Mouse (Mus musculus): ENCODE measurements around the gene Stoml2. TPM values are rescaled to one million over a fixed set of nuclear protein-coding genes. Genes with fewer than 3 reads are reported as not detected.

Stoml2 gene
- polyA plus RNA-seq, 1 experiment from 2014 or later = 378 TPM

Other genes with a start within 250 kb of the Stoml2 start
- 0.08 and 0.28 TPM in 2 replicates for gene Fam205a1, start 177.8 kb downstream of the Stoml2 start, polyA plus RNA-seq (2014; fragmentation: Nextera tagmentation; extraction: Ambion mirVana)
- 0.33 and 0.43 TPM in 2 replicates for gene Gm12394, start 174.9 kb downstream of the Stoml2 start, polyA plus RNA-seq (2014; fragmentation: Nextera tagmentation; extraction: Ambion mirVana)
- gene Fam205c, start 157.5 kb downstream of the Stoml2 start, polyA plus RNA-seq (2014; fragmentation: Nextera tagmentation; extraction: Ambion mirVana) = 0.84 and 1.00 TPM in 2 replicates
- gene Phf24, start 115.0 kb downstream of the Stoml2 start, polyA plus RNA-seq (2014; fragmentation: Nextera tagmentation; extraction: Ambion mirVana) = 1.3 and 2.1 TPM in 2 replicates
- 16.4 and 24.7 TPM in 2 replicates for gene Dnajb5, start 81.9 kb downstream of the Stoml2 start, polyA plus RNA-seq (2014; fragmentation: Nextera tagmentation; extraction: Ambion mirVana)
- 0.56 and 0.96 TPM in 2 replicates for gene 1700022I11Rik, start 62.1 kb downstream of the Stoml2 start, polyA plus RNA-seq (2014; fragmentation: Nextera tagmentation; extraction: Ambion mirVana)
- gene Vcp, start 31.2 kb downstream of the Stoml2 start, polyA plus RNA-seq (2014; fragmentation: Nextera tagmentation; extraction: Ambion mirVana) = 653 and 672 TPM in 2 replicates
- gene Fancg, start 21.2 kb downstream of the Stoml2 start, polyA plus RNA-seq (2014; fragmentation: Nextera tagmentation; extraction: Ambion mirVana) = 24.6 and 24.7 TPM in 2 replicates
- 25.8 and 26.1 TPM in 2 replicates for gene Pigo, start 5.9 kb downstream of the Stoml2 start, polyA plus RNA-seq (2014; fragmentation: Nextera tagmentation; extraction: Ambion mirVana)
- 28.1 and 28.9 TPM in 2 replicates for gene Fam214b, start 14.5 kb upstream of the Stoml2 start, polyA plus RNA-seq (2014; fragmentation: Nextera tagmentation; extraction: Ambion mirVana)
- gene Unc13b, start 27.2 kb upstream of the Stoml2 start, polyA plus RNA-seq (2014; fragmentation: Nextera tagmentation; extraction: Ambion mirVana) = 22.9 and 23.0 TPM in 2 replicates
- gene Atp8b5, start 235.4 kb upstream of the Stoml2 start, polyA plus RNA-seq (2014; fragmentation: Nextera tagmentation; extraction: Ambion mirVana) = 0.20 and 0.60 TPM in 2 replicates

Measured in forebrain, embryonic 11.5 days (tissue).